Mouse (Mus musculus) G1E (cell line): ENCODE measurements around the gene Vps36.

Source experiments
- CTCF ChIP-seq: IDR thresholded peaks from 2 replicates; pipeline ENCODE4 v1.5.1; 2012; ENCODE audit warnings: low read depth, low read length, inconsistent platforms, mixed read lengths
- GATA1 ChIP-seq: IDR thresholded peaks from 2 replicates; pipeline ENCODE4 v1.6.1; 2012; ENCODE audit warnings: borderline replicate concordance, low read length, inconsistent platforms, mixed read lengths
- GATA2 ChIP-seq: IDR thresholded peaks from 2 replicates; pipeline ENCODE4 v1.6.1; 2012; ENCODE audit warnings: low read depth, low read length, inconsistent platforms, borderline replicate concordance
- POLR2AphosphoS5 ChIP-seq: IDR thresholded peaks from 2 replicates; pipeline ENCODE4 v1.6.1; 2012; ENCODE audit warnings: low read depth, low read length, inconsistent platforms; ENCODE audit not compliant: insufficient replicate concordance
- TAL1 ChIP-seq: conservative IDR thresholded peaks from 2 replicates; pipeline ENCODE4 v1.6.1; 2012; ENCODE audit warnings: low read depth, low read length, inconsistent platforms, mixed read lengths

- TF ChIP-seq CTCF (no peak), GATA1 (no peak), POLR2AphosphoS5 (no peak), TAL1 (no peak), GATA2 (no peak)
Observed at GRCm38 (mm10) chr8:22247956-22248355, 55.3 kb downstream of the Vps36 start.
